Mouse (Mus musculus) testis, adult 2 months (tissue): ENCODE measurements around the gene C1qtnf1. TPM values are rescaled to one million over a fixed set of nuclear protein-coding genes. Genes with fewer than 3 reads are reported as not detected.

Experiments
- H3K27ac ChIP-seq: fragments of 200-500 bp; 2 replicates; pipeline ENCODE4 v1.5.1; 2012; ENCODE audit warnings: low read depth, low read length; ENCODE audit not compliant: control insufficient read depth, insufficient read depth
- H3K27me3 ChIP-seq: fragments of 200-500 bp; 2 replicates; pipeline ENCODE4 v1.6.1; 2012; ENCODE audit warnings: mild to moderate bottlenecking, low read length, moderate library complexity; ENCODE audit not compliant: control insufficient read depth, insufficient read depth
- H3K36me3 ChIP-seq: fragments of 200-500 bp; 2 replicates; pipeline ENCODE4 v1.6.1; 2012; ENCODE audit warnings: mild to moderate bottlenecking, low read length; ENCODE audit not compliant: control insufficient read depth, insufficient read depth
- H3K4me1 ChIP-seq: fragments of 200-500 bp; 2 replicates; pipeline ENCODE4 v1.6.1; 2012; ENCODE audit warnings: low read length; ENCODE audit not compliant: control insufficient read depth, insufficient read depth
- H3K4me3 ChIP-seq: fragments of 200-500 bp; 2 replicates; pipeline ENCODE4 v1.5.1; 2012; ENCODE audit warnings: low read depth, mild to moderate bottlenecking, low read length, moderate library complexity, mixed read lengths; ENCODE audit not compliant: control insufficient read depth
- CTCF ChIP-seq: fragments of 200-500 bp; IDR thresholded peaks from 2 replicates; pipeline ENCODE4 v1.5.1; 2012; ENCODE audit warnings: low read depth, mild to moderate bottlenecking, inconsistent platforms, low read length, moderate library complexity; ENCODE audit not compliant: control insufficient read depth, insufficient read depth, insufficient replicate concordance
- POLR2A ChIP-seq: fragments of 200-500 bp; IDR thresholded peaks from 2 replicates; pipeline ENCODE4 v1.6.1; 2012; ENCODE audit warnings: low read depth, mild to moderate bottlenecking, inconsistent platforms, low read length, moderate library complexity; ENCODE audit not compliant: control insufficient read depth
- polyA plus RNA-seq: library from polyadenylated mRNA; depleted of rRNA; stranded (reverse); fragments of >200 nt; gene quantifications from 2 replicates; pipeline ENCODE4 v1.2.3, GENCODE M21; 2012

C1qtnf1 gene
- polyA plus RNA-seq, 1 experiment = 2.5 TPM

DNA sequence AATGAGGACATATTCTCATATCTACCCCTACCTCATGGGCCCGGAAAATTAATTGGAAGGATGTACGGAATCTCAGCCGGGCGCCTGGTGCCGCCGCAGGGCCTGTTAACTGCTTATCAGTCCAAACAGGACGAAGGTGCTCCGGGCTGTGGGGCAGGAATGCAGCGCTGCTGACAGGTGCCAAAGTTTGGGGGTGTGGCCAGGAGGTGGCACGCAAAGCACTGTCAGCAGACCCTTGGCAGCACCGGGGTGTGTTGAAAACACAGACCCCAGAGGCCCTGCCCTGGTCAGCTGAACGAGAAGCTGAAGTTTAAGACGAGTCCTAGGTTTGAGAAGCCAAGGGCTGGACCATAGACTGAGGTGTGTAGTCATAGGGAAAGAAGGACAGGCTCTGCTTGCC, 14.7 kb downstream of the C1qtnf1 start:
- peaks cover 4% of the 10 kb centered on the region; the same call in 1 of the 2 replicates for H3K4me1 ChIP-seq
- TF ChIP-seq POLR2A (no peak), CTCF (no peak)
- H3K36me3 ChIP-seq = no peaks in the 10 kb centered on the region
- no peak overlapping the region for H3K4me3 ChIP-seq
- no peaks in the 10 kb centered on the region for H3K27me3 ChIP-seq
- H3K27ac ChIP-seq = no peak overlapping the region

DNA sequence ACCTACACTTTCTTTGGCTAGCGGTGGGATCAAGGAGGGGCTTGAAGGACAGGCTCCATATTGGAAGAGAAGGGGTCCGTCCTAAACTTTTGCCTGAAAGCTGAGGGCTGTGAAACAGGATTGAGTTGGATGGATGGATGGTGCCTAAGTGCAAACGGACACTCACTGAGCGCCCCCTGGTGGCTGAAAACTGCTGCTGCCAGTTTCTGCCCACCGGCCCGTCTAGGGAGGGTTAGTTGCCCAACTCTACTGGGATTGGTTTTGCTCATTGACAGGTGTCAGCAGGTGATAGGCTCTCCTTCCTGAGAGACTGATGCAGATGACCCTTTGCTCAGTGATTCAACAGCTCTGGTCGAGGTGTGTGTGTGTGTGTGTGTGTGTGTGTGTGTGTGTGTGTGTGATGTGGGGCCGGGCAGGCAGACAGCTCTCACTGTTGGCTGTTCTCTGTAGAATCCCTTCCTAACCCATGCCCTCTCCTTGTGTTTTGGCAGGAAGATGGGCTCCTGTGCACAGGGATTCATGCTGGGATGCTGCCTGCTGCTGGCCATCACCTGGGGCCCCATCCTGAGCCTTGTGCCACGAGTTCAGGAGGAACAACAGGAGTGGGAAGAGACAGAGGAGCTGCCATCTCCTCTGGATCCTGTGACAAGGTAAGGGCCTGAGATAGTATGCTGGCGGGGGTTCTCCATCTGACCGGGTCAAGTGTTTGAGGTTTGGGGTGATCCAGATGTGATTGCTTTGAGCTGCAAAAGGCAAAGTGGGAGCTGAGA, 15.4 kb downstream of the C1qtnf1 start:
- Histone ChIP-seq H3K27me3 (no peaks in the 10 kb centered on the region), H3K4me1 (no peaks in the 10 kb centered on the region; the same call in 1 of the 2 replicates), H3K27ac (no peak overlapping the region), H3K36me3 (no peaks in the 10 kb centered on the region), H3K4me3 (no peak overlapping the region)
- TF ChIP-seq POLR2A (no peak), CTCF (peak; percentile 85)

DNA sequence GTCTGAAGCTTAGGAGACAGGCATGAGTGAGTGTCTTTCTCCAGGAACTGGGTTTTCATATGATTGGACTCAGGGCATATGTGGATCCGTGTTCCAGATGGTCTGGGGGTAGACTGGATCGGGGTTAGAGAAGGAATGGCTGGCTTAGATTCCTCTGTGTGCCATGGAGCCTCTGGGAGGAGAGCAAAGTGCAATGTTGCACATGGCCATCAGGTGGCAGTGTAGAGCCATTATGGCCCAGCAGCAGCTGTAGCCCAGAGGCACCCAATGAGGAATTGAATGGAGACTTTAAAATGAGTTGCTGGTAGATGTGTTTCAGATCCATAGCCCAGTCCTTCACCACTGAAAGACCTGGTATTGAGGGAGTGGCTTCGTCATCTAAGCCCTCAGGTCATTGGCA, 17.8 kb downstream of the C1qtnf1 start:
- H3K4me1 ChIP-seq = no peaks in the 10 kb centered on the region
- no peaks in the 10 kb centered on the region for H3K36me3 ChIP-seq
- H3K27me3 ChIP-seq = no peaks in the 10 kb centered on the region
- peak; percentile 99 for TF ChIP-seq CTCF
- no peak for TF ChIP-seq POLR2A
- H3K27ac ChIP-seq = no peak overlapping the region
- no peak overlapping the region for H3K4me3 ChIP-seq

DNA sequence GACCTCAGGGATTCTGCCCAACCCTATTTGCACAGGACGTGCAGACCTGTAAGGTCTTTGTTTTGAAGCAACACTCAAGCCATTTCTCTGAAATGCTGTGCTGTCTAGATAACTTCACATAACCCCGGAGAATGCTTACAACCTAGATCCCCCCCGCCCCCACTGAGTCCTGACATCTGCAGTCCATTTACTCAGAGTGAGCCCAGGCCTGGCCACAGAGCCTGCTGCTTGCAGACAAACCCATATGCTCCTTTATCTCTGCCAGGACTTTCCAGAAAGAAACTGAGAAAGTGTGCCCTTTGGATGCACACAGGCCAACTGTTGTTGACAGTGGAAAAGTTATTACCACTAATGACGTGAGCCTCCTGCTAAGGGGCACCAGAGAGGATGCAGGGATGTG, 19.3 kb downstream of the C1qtnf1 start:
- H3K4me1 ChIP-seq = no peaks in the 10 kb centered on the region
- no peaks in the 10 kb centered on the region for H3K27me3 ChIP-seq
- no peak overlapping the region for H3K4me3 ChIP-seq
- H3K27ac ChIP-seq = no peak overlapping the region
- H3K36me3 ChIP-seq = no peaks in the 10 kb centered on the region
- TF ChIP-seq CTCF (no peak), POLR2A (no peak)

DNA sequence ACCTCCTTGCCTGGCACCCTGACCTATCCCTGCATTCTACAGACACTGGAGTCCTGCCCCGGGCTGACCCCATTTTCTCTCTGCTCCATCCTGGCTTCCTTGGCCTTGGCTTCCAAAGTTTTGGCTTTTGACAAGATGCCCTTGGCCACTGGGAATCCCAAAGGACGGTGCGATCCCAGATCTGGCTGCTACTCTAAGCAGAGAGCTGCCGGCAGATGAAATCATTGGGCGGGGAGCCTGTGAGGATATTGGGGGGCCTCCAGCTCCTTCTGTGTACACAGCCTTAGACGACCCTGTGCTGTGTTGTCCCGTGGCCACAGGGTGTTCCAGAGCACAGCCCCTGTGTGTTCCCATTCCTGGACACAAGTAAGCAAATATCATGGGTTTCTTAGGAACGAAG, 20.4 kb downstream of the C1qtnf1 start:
- Histone ChIP-seq H3K27ac (no peak overlapping the region), H3K27me3 (no peaks in the 10 kb centered on the region), H3K4me1 (no peaks in the 10 kb centered on the region), H3K36me3 (no peaks in the 10 kb centered on the region), H3K4me3 (no peak overlapping the region)
- TF ChIP-seq POLR2A = no peak
- TF ChIP-seq CTCF = no peak

DNA sequence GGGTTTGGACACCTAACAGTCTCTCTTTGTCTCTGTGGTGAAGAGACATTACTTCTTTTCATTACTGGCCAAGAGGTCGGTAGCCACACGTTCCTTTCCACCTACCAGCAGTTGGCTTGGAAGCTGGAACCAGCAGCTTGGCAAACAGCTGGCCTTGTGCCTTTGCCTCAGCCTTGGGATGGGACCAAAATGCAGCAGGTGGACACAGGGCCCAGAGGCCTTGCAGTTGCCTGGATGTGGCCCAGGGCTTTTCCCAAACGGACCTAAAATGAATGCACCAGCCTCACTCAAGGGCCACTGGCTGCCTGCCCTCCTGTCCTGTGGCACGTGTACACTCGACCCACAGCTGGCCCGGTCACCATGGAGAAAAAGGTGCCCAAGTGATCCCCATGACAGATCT, 23.2 kb downstream of the C1qtnf1 start:
- no peaks in the 10 kb centered on the region for H3K4me1 ChIP-seq
- H3K27me3 ChIP-seq = no peaks in the 10 kb centered on the region
- no peak overlapping the region for H3K4me3 ChIP-seq
- no peak for TF ChIP-seq POLR2A
- no peak for TF ChIP-seq CTCF
- no peaks in the 10 kb centered on the region for H3K36me3 ChIP-seq
- no peak overlapping the region for H3K27ac ChIP-seq

DNA sequence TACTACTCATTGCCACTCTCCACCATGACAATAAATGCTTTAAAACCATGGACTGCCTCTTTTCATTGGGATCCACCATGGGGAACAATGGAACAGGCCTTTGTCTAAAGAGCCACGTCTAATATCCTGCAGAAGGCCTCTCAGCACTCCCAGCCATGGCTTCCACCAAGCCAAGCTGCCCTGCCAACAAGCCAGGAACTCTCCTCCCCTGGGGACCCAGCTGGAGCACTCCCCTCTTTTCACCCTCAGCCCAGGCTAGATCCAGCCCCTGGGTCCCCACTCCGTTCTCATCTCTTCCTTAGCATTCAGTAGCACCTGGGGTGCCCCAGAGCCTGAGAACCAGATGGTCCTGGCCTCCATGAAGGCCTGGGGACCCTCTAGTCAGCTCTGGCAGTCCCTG, 25.0 kb downstream of the C1qtnf1 start:
- Histone ChIP-seq H3K27me3 (no peaks in the 10 kb centered on the region), H3K4me1 (no peaks in the 10 kb centered on the region), H3K27ac (no peak overlapping the region), H3K4me3 (no peak overlapping the region), H3K36me3 (no peaks in the 10 kb centered on the region)
- TF ChIP-seq CTCF (no peak), POLR2A (no peak)
